Mouse (Mus musculus): ENCODE measurements around the gene Il2ra.

Gene Il2ra

GRCm38 (mm10) chr2:11706030-11706745, 63.6 kb downstream of the Il2ra start:
- DNase-seq, result no peak

GRCm38 (mm10) chr2:11706746-11707065, 64.1 kb downstream of the Il2ra start:
- DNase-seq, result no peak

- no peak for DNase-seq
These were observed 65.9 kb downstream of the Il2ra start for GRCm38 (mm10) chr2:11708538-11708937.

GRCm38 (mm10) chr2:11710101-11710500, 67.5 kb downstream of the Il2ra start:
- peak in 1 of 2 experiments; percentile 37 for DNase-seq

GRCm38 (mm10) chr2:11712483-11712990, 69.9 kb downstream of the Il2ra start:
- no peak for DNase-seq

- no peak for DNase-seq
These were observed 70.4 kb downstream of the Il2ra start for GRCm38 (mm10) chr2:11713021-11713420.

- no peak for DNase-seq
These were observed 71.9 kb downstream of the Il2ra start for GRCm38 (mm10) chr2:11714535-11714934.

GRCm38 (mm10) chr2:11718573-11718972, 76.0 kb downstream of the Il2ra start:
- DNase-seq, result no peak

GRCm38 (mm10) chr2:11722564-11722963, 80.0 kb downstream of the Il2ra start:
- no peak for DNase-seq

- no peak for DNase-seq
These were observed 85.0 kb downstream of the Il2ra start for GRCm38 (mm10) chr2:11727574-11727973.

- no peak for DNase-seq
These were observed 86.5 kb downstream of the Il2ra start for GRCm38 (mm10) chr2:11729091-11729490.

- DNase-seq, result no peak
These were observed 90.4 kb downstream of the Il2ra start for GRCm38 (mm10) chr2:11732978-11733377.

GRCm38 (mm10) chr2:11735853-11736252, 93.2 kb downstream of the Il2ra start:
- no peak for DNase-seq

- DNase-seq, result no peak
These were observed 96.2 kb downstream of the Il2ra start for GRCm38 (mm10) chr2:11738794-11739193.

- no peak for DNase-seq
These were observed 97.0 kb downstream of the Il2ra start for GRCm38 (mm10) chr2:11739516-11740051.

Measured in lung, postnatal 4 days (tissue).